Mouse (Mus musculus) erythroblast, embryonic 14.5 days (primary cell): ENCODE measurements around the gene Hsf4.

Source experiments
- GATA1 ChIP-seq: IDR thresholded peaks from 2 replicates; pipeline ENCODE4 v1.6.1; 2012; ENCODE audit warnings: low read length, inconsistent platforms, mixed read lengths
- TAL1 ChIP-seq: IDR thresholded peaks from 3 replicates; pipeline ENCODE4 v1.6.1; 2012; ENCODE audit warnings: low read length, inconsistent platforms, mixed read lengths

DNA sequence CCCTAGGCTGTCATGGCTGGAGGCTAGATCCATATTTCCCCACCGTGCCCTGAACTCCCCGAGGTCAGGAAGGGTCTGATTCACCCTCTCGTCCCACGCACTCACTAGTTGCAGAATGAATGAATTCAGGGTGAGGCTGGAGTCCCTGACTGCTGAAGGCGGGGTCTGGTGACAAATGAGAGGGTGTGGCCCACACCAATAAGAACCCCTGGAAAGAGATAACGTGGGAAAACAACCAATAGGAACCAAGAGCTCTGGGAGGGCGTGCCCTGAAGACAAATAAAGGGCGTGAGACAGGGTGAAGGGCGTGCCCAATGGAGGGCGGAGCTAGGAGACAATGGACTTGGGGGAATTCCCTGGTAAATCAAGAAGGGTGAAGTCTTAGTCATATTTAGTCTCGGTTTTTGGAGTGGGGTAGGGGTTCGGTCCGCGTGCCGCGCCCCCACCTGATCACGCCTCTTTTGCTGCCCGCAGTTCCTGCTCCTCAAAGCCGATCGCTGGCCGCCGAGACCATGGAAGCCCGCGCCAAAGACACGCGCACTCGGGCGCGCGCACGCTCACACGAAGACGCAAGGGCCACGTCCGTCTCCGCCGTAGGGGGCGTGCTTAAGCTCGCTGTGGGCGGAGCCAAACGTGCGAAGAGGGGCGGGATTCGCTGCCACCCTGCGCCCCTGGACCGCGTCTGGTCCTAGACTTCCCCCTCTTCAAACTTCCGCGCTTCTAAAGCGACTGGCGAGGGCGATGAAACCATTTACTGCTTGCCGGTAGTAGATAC lies 19.5 kb downstream of the Hsf4 start:
- TF ChIP-seq GATA1 = no peak
- TF ChIP-seq TAL1 = no peak
